Mouse (Mus musculus): ENCODE measurements around the gene Gjb3. TPM values are rescaled to one million over a fixed set of nuclear protein-coding genes. Genes with fewer than 3 reads are reported as not detected.

The Gjb3 gene
- polyA plus RNA-seq, 1 experiment, result not detected

DNA sequence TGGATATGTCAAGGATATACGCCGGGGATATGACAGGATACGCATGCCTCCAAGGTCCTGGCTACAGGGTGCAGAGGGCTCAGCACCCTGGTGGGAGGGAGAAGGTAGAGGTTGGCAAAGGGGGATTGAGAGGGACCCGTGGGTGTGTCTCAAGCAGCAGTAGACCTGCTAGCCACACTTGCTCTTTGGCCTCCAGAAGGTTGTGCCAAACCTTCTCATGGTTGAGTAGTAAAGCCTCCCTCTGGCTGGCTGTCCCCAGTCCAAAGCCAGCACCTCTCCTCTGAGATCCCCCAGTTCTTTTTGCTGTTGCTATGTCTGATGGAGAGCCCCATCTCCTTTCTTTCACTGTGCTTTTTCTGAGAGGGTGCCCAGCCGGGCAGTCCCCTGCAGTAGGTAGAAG is 5.4 kb downstream of the Gjb3 start:
- TF ChIP-seq GATA1 (IDR thresholded peaks at IDR 0.05; ENCODE audit: borderline replicate concordance, low read length) (no peak), FLI1 (IDR thresholded peaks at IDR 0.05; ENCODE audit: low read length) (no peak)

DNA sequence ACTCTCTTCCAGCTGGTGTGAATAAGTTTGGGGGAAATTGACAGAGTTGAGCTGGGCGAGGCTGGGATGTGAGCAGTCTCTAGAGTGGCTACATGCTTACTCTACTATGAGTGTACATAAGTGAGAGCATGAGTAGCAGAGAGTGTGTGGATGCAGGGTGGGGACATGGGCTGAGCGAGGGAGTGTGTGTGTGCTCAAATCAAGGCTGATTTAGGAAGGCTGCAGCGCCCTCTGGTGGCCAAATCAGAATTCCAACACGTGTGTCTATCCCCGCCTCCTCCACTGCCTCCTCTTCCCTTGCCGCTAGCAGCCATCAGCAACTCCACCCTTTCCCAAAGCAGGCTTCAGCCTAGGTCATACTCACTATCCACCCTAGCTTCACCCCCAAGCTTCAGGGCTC is 5.9 kb downstream of the Gjb3 start:
- no peaks in the 10 kb centered on the region for H3K9me3 ChIP-seq
- TF ChIP-seq GATA1 (IDR thresholded peaks at IDR 0.05; ENCODE audit: borderline replicate concordance, low read length) (no peak), FLI1 (IDR thresholded peaks at IDR 0.05; ENCODE audit: low read length) (no peak)
- H3K27me3 ChIP-seq (replicated peaks), result peaks cover 42% of the 10 kb centered on the region
- H3K4me1 ChIP-seq, result peaks cover 25% of the 10 kb centered on the region
- peak overlapping the region; percentile 42 for H3K4me3 ChIP-seq (replicated peaks)
- no peaks in the 10 kb centered on the region for H3K36me3 ChIP-seq (replicated peaks; ENCODE audit: low read length)

More for the DNA sequence above, 5.4 kb downstream of the Gjb3 start:
- Histone ChIP-seq H3K9me3 (no peaks in the 10 kb centered on the region), H3K4me1 (peaks cover 24% of the 10 kb centered on the region), H3K27me3 (replicated peaks) (peaks cover 47% of the 10 kb centered on the region), H3K36me3 (replicated peaks; ENCODE audit: low read length) (no peaks in the 10 kb centered on the region), H3K4me3 (replicated peaks) (no peak overlapping the region)

DNA sequence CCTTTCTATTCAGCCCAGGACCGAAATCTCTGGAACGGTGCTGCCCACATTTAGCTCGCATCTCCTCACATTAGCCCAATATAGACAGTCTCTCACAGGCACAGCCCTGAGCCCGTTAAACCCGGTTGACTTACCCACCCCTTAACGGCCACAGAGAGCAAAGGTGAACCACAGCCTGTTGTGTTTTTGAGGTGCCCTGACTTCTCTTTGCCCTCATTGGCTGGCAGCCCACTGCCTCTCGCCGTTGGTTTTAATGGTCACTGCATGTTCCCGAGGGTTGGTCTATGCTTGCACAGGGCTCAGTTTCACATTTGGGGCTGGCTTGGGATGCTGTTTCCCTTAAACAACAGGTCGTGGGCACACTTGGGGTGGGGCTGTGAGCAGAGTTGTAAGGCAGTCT is 6.3 kb downstream of the Gjb3 start:
- H3K36me3 ChIP-seq (replicated peaks; ENCODE audit: low read length), result no peaks in the 10 kb centered on the region
- H3K4me1 ChIP-seq, result peaks cover 26% of the 10 kb centered on the region
- no peak overlapping the region for H3K4me3 ChIP-seq (replicated peaks)
- TF ChIP-seq GATA1 (IDR thresholded peaks at IDR 0.05; ENCODE audit: borderline replicate concordance, low read length) (no peak), FLI1 (IDR thresholded peaks at IDR 0.05; ENCODE audit: low read length) (no peak)
- no peaks in the 10 kb centered on the region for H3K9me3 ChIP-seq
- peaks cover 37% of the 10 kb centered on the region for H3K27me3 ChIP-seq (replicated peaks)

DNA sequence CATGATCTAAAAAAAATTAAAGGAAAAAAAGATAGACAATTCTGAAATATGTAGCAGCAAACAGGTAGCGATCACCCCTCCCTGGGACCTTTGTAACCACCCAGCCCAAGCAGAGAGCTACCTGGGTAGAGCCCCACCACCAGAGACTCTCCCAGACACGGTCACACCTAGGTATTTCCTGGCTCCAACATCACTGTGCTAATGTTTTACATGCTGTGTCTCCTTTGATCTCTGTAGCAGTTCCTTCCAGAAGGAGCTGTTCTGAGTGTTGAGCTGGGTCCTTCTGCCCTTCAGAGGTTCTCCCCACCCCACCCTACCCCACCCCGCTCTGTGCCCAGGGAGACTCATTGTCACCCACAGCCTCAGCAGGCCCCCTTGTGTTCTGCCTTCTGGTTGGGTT is 7.0 kb downstream of the Gjb3 start:
- Histone ChIP-seq H3K4me3 (replicated peaks) (no peak overlapping the region), H3K27me3 (replicated peaks) (peaks cover 33% of the 10 kb centered on the region), H3K36me3 (replicated peaks; ENCODE audit: low read length) (no peaks in the 10 kb centered on the region), H3K4me1 (peaks cover 26% of the 10 kb centered on the region), H3K9me3 (no peaks in the 10 kb centered on the region)
- no peak for TF ChIP-seq FLI1 (IDR thresholded peaks at IDR 0.05; ENCODE audit: low read length)
- TF ChIP-seq GATA1 (IDR thresholded peaks at IDR 0.05; ENCODE audit: borderline replicate concordance, low read length), result no peak

DNA sequence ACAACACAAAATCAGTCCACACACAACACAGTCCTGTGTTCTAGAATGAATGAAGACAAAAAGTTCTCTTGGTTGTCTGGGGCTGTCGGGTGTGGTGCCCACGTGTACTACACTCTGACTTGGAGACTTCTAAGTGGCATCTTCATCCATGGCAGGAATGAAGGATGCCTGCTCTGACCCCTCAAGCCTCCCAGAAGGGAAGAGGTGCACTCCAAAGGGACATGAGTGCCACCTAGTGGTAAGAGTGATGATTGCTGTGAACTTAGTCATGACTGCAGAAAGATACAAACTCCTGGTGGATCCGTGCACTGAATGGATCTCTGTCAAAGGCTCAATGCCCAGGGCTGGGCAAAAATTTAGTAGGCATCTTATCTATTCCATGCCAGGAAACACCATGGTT is 11.0 kb downstream of the Gjb3 start:
- Histone ChIP-seq H3K27me3 (replicated peaks) (peaks cover 26% of the 10 kb centered on the region), H3K4me1 (peaks cover 21% of the 10 kb centered on the region), H3K36me3 (replicated peaks; ENCODE audit: low read length) (no peaks in the 10 kb centered on the region), H3K4me3 (replicated peaks) (no peak overlapping the region), H3K9me3 (no peaks in the 10 kb centered on the region)
- TF ChIP-seq GATA1 (IDR thresholded peaks at IDR 0.05; ENCODE audit: borderline replicate concordance, low read length) (no peak), FLI1 (IDR thresholded peaks at IDR 0.05; ENCODE audit: low read length) (no peak)

DNA sequence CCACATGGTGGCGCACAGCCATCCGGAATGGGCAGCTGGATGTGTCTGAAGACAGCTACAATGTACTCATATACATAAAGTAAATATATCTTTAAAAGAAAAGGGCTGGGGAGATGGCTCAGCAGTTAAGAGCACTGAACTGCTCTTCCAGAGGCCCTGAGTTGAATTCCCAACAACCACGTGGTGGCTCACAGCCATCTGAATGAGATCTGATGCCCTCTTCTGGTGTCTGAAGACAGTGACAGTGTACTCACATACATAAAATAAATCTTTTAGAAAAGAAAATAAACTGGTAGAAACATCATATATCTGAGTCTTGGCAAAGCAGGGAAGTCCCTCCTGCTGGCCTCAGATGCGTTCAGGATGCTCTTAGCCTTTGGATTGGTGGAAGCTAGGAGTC is 13.5 kb downstream of the Gjb3 start:
- H3K4me1 ChIP-seq, result peaks cover 34% of the 10 kb centered on the region
- no peak overlapping the region for H3K4me3 ChIP-seq (replicated peaks)
- H3K27me3 ChIP-seq (replicated peaks), result peaks cover 41% of the 10 kb centered on the region
- H3K36me3 ChIP-seq (replicated peaks; ENCODE audit: low read length), result no peaks in the 10 kb centered on the region
- no peaks in the 10 kb centered on the region for H3K9me3 ChIP-seq
- no peak for TF ChIP-seq FLI1 (IDR thresholded peaks at IDR 0.05; ENCODE audit: low read length)

DNA sequence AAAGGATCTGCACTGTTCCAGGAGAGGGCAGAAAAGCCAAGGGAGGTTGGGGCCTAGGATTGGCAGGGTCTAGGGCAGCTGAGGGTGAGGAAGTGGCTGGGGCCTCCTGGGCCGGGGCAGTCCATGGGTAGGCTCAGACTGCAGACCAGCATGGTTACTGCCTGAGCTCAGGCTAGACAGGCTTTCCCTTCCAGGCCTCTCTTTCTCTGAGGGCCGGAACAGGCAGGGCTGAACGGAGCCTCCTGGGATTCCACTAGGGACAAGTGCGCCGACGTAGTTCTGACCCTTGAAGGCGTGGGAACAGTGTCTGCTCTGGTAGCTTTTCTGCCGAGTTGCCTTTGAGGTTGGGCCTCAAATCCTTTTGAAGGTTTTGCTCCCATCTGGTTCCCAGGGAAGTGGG is 14.9 kb downstream of the Gjb3 start:
- Histone ChIP-seq H3K27me3 (replicated peaks) (peaks cover 54% of the 10 kb centered on the region), H3K4me3 (replicated peaks) (no peak overlapping the region), H3K9me3 (no peaks in the 10 kb centered on the region), H3K36me3 (replicated peaks; ENCODE audit: low read length) (no peaks in the 10 kb centered on the region), H3K4me1 (peaks cover 34% of the 10 kb centered on the region)
- no peak for TF ChIP-seq GATA1 (IDR thresholded peaks at IDR 0.05; ENCODE audit: borderline replicate concordance, low read length)
- TF ChIP-seq FLI1 (IDR thresholded peaks at IDR 0.05; ENCODE audit: low read length), result no peak

DNA sequence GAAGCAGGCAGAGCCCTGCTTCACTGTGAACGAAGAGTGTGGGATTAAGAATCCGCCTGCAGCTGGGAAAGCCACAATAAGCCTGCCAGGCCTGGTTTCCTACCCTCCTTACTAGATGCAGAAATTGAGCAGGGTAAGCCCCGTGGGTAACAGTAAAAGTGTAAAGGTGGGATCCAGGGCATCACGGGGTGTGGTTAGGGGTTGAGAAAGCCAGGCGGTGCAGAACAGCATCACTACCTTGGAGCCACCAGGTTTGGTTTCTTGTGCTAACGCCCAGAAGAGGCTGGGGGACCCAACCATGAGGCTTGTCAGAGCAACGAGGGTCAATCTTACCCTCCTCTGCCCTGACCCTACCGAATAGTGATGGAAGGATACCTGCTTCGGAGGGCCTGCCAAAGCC is 16.1 kb downstream of the Gjb3 start:
- H3K27me3 ChIP-seq (replicated peaks), result peaks cover 58% of the 10 kb centered on the region
- no peak overlapping the region for H3K4me3 ChIP-seq (replicated peaks)
- peaks cover 30% of the 10 kb centered on the region for H3K4me1 ChIP-seq
- H3K9me3 ChIP-seq, result no peaks in the 10 kb centered on the region
- no peaks in the 10 kb centered on the region for H3K36me3 ChIP-seq (replicated peaks; ENCODE audit: low read length)
- no peak for TF ChIP-seq GATA1 (IDR thresholded peaks at IDR 0.05; ENCODE audit: borderline replicate concordance, low read length)
- no peak for TF ChIP-seq FLI1 (IDR thresholded peaks at IDR 0.05; ENCODE audit: low read length)

DNA sequence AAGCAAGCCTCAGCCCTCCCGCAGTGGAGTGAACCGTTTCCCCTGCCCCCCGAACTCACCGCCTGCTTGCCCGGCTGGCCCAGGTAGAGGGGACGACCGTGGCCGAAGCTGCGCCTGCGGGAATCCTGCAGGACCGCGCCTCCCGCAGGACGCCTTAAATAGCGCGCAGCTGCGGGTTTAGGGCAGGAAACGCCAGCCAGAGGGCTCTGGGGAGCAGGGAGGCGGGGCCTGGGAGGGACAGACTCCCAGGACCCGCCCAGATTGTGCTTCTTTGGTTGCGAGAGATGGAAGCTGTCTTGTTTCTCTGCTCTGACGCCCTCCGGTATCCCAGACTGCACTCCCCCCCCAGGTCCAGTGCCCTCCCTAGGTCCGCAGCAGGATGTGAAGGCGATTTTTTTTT is 16.8 kb downstream of the Gjb3 start, which contains the start of gene Gja4:
TSS of gene Gja4 (minus strand) at position 179 of the 400 bp plus-strand sequence.
- Histone ChIP-seq H3K9me3 (no peaks in the 10 kb centered on the region), H3K4me1 (peaks cover 30% of the 10 kb centered on the region), H3K36me3 (replicated peaks; ENCODE audit: low read length) (no peaks in the 10 kb centered on the region), H3K27me3 (replicated peaks) (peaks cover 58% of the 10 kb centered on the region), H3K4me3 (replicated peaks) (peak within 1 kb of the TSS; percentile 91)
- TF ChIP-seq FLI1 (IDR thresholded peaks at IDR 0.05; ENCODE audit: low read length), result no peak

DNA sequence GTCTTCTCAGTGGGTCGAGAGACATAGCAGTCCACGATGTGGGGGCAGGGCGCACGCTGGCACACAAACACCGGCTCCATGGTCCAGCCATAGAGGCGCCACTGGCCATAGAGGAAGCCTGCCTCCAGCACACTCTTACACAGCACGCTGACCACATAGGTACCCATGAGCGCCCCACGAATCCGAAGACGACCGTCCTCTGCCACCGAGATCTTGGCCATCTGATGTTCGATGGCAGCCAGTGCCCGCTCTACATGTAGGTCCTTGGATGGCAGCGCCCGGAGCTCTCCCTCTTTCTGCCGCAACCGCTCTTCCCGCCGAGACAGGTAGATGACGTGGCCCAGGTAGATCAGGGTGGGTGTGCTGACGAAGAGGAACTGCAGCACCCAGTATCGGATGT is 18.3 kb downstream of the Gjb3 start:
- H3K4me3 ChIP-seq (replicated peaks), result no peak overlapping the region
- H3K27me3 ChIP-seq (replicated peaks), result peaks cover 53% of the 10 kb centered on the region
- no peaks in the 10 kb centered on the region for H3K9me3 ChIP-seq
- H3K36me3 ChIP-seq (replicated peaks; ENCODE audit: low read length), result no peaks in the 10 kb centered on the region
- no peak for TF ChIP-seq GATA1 (IDR thresholded peaks at IDR 0.05; ENCODE audit: borderline replicate concordance, low read length)
- no peak for TF ChIP-seq FLI1 (IDR thresholded peaks at IDR 0.05; ENCODE audit: low read length)
- H3K4me1 ChIP-seq, result peaks cover 30% of the 10 kb centered on the region

DNA sequence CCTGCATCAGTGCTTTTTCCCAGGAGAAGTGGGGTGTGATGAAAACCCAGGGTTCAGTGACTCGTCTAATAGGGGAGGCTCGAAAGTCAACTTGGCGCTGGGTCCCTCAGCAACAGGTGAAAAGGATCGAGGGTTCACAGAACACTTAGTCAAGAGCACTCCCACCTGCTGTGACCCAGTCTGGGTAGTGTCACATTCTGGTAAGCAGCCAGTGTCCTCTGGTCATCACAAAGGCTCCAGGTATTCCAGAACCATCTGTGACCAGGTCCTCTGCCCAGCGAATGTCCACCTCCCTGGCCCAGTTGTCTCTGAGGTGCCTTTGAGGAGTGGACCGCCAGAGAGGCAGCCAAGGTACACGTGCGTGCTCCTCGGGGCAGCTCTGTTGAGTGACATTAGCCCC is 19.1 kb downstream of the Gjb3 start:
- no peaks in the 10 kb centered on the region for H3K9me3 ChIP-seq
- no peaks in the 10 kb centered on the region for H3K36me3 ChIP-seq (replicated peaks; ENCODE audit: low read length)
- TF ChIP-seq GATA1 (IDR thresholded peaks at IDR 0.05; ENCODE audit: borderline replicate concordance, low read length) (no peak), FLI1 (IDR thresholded peaks at IDR 0.05; ENCODE audit: low read length) (no peak)
- peaks cover 56% of the 10 kb centered on the region for H3K27me3 ChIP-seq (replicated peaks)
- H3K4me3 ChIP-seq (replicated peaks), result no peak overlapping the region
- H3K4me1 ChIP-seq, result peaks cover 34% of the 10 kb centered on the region

Data from megakaryocyte, embryonic 14.5 days (primary cell).